Mouse (Mus musculus): ENCODE data around the gene Tkfc. TPM values are rescaled to one million over a fixed set of nuclear protein-coding genes. Genes with fewer than 3 reads are reported as not detected.
"Not testable (repeated sequence)": the region's sequence is repeated elsewhere in the genome, so short reads cannot be mapped to it uniquely, and the experiment has no call there.

The Tkfc gene
- total RNA-seq, 2 experiments from 2014 or later, result 27.7 to 28.6 TPM

GRCm38 (mm10) chr19:10589127-10589857 is 16.2 kb downstream of the Tkfc start:
- DNase-seq (ENCODE audit: low spot score in 2 of 2), result no peak

DNA sequence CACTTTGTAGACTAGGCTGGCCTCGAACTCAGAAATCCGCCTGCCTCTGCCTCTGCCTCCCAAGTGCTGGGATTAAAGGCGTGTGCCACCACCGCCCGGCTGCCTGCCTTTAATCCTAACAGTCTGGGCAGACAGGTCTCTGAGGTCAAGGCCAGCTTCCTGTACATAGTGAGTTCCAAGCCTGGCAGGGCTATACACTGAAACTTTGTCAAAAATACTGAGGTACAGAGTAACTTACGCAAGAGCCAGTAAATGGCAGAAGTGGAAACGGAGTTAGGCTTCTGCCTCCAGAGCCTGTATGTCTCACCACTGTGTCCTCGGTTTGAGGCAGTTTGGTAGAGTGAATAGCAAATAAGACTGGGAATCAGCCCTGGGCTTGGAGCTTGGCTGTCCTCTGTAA is 18.2 kb downstream of the Tkfc start:
- DNase-seq (ENCODE audit: low spot score in 2 of 2), result no peak

GRCm38 (mm10) chr19:10585112-10585511 is 20.3 kb downstream of the Tkfc start:
- no peak for DNase-seq (ENCODE audit: low spot score in 2 of 2)

GRCm38 (mm10) chr19:10583550-10584146 is 21.8 kb downstream of the Tkfc start:
- peak; percentile 19 to 34 for DNase-seq (ENCODE audit: low spot score in 2 of 2)

DNA sequence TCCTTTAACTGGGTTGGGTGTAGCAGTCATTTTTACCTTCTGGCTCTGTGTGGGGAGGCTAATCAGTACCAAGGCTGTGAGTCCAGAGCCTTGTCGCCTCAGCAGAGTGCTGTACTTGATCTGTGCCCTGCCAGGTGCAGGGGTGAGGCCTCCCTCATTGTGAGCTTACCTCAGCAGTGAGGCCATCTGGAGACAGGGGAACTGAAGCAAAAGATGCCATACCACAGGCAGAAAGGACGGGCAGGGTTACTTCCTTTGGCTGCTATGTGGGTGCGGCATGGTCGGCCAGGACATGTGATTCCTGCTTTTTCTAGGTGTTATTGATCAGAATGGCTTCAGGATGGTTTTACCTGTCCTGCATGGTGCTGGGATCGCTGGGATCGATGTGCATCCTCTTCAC is 23.5 kb downstream of the Tkfc start:
- DNase-seq (ENCODE audit: low spot score in 2 of 2), result no peak

DNA sequence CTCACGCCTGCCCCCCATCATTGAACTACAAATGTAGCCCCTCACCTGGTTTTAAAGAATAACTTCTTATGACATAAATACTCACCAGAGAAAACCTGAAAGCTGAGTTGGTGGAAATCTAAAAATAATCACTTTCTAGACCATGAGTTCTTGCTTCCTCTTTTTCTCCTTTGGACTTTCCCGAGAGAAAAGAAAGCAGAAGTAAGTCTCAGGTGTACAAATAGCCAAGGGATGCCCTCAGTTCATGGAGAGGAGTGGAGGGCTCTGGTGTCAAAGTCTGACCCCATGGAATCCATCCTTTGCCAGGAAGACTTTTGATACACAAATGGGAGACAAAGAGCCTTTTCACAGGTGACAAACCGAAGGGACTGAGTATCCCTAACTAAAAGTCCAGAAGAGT is 24.7 kb downstream of the Tkfc start:
- no peak for DNase-seq (ENCODE audit: low spot score in 2 of 2)

GRCm38 (mm10) chr19:10580102-10580501 is 25.4 kb downstream of the Tkfc start:
- no peak for DNase-seq (ENCODE audit: low spot score in 2 of 2)

GRCm38 (mm10) chr19:10576690-10577561 is 28.5 kb downstream of the Tkfc start, which contains the start of the genes Cyb561a3 and Tmem138:
Gene Cyb561a3 (plus strand): TSS chr19:10577172.
Gene Tmem138 (minus strand): TSS chr19:10577362.
- DNase-seq (ENCODE audit: low spot score in 2 of 2), result peak; percentile 91 to 94

DNA sequence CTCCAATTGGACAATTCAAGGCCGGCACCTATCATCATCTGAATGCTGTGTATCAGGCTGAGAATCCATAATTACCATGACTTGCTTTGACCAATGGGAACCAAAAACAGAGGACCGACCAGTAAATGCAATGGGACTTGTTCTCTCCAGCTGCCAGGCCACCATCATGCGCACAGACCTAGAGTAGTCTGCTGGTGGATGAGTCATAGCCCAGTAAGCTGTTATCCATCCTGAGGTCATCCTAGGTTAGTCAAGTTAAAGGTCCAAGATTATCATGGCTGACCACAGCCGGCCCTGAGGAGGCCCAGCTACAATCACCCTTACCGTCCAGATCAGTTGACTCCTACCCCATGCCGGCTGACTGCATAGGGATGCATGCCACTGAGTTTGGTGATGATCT is 35.8 kb downstream of the Tkfc start:
- no peak for DNase-seq (ENCODE audit: low spot score in 2 of 2)

- no peak for DNase-seq (ENCODE audit: low spot score in 2 of 2)
These were observed 40.2 kb downstream of the Tkfc start for GRCm38 (mm10) chr19:10565217-10565616.

DNA sequence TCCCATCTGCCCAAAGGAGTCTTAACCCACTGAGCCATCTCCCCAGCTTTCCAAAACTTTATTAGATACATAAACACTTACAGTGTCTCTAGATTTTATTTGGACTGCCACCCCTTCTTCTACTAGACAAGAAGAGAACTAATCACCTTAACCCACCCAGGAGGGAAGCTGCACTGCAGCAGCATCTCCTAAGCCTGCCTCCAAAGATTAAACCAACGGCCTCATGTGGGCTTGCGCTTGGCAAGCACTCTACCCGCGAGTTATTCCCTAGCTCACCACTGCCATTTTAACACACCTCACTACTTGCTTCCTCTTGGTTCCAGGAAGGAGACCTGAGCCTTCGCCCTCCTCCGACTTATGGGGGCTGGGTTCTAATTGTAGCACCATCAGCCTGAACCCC is 41.2 kb downstream of the Tkfc start:
- DNase-seq (ENCODE audit: low spot score in 2 of 2), result no peak

DNA sequence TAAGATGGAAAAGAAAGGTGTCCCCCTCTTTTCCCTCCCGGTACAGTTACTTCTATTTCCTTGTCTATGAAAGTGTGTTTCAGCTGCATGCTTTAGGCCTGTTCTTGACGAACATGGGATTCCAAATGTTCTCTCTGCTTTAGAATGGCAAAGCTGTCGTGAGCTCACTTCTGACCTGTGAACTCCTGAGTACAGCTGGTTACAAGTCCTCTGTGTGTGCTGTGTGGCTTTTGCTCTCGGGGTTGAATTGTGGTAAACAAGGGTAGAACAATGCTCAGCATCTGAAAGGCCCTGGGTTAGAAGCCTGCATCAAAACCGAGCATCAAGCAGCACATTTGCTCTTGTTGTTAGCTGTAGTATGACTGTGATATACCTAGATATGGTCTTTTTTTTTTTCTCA is 43.1 kb downstream of the Tkfc start:
- DNase-seq (ENCODE audit: low spot score in 2 of 2), result no peak

GRCm38 (mm10) chr19:10561558-10562314 is 43.7 kb downstream of the Tkfc start:
- no peak for DNase-seq (ENCODE audit: low spot score in 2 of 2)

DNA sequence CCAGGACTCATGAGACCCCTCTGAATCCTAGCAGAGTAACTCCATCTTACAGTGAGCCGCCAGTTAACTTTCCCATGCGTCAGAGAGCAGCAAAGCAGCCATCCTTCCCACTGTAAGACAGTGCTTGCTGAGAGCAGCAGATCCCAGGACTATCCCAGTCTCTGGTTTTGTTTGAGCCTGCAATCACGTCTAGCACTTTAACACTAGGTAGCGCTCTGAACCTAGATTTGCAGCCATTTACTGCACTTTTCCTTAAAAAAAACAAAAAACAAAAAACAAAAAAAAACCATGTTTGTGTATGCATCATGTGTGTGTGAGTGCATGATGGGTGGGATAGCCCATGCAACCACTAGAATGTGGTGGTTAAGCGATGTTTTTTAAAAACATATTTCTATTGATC is 45.3 kb downstream of the Tkfc start:
- no peak for DNase-seq (ENCODE audit: low spot score in 2 of 2)

- DNase-seq (ENCODE audit: low spot score in 2 of 2), result not testable (repeated sequence)
These were observed 47.5 kb downstream of the Tkfc start for GRCm38 (mm10) chr19:10557837-10558375.

DNA sequence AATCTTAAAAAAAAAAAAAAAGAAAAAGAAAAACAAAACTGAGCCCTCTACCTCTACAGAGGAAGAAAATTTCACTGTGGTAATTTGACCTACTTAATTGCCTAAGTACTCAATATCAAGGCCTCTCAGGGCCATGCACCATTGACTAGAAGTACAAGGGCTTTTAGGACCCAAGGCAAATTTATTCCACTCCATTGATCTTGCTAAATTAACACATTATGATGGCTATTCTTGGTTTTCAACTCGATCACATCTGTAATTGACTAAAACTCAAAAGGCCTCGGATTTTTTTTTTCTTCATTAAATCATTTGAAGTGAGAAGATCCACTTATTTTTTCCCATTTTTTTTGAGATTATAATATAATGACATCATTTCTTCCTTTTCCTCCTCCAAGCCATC is 48.0 kb downstream of the Tkfc start:
- DNase-seq (ENCODE audit: low spot score in 2 of 2), result no peak

- DNase-seq (ENCODE audit: low spot score in 2 of 2), result no peak
These were observed 48.5 kb downstream of the Tkfc start for GRCm38 (mm10) chr19:10557001-10557400.

GRCm38 (mm10) chr19:10555624-10556510 is 49.6 kb downstream of the Tkfc start, which contains the start of gene Tmem216:
Gene Tmem216 (minus strand): TSS chr19:10556238.
- peak; percentile 76 to 84 for DNase-seq (ENCODE audit: low spot score in 2 of 2)

DNA sequence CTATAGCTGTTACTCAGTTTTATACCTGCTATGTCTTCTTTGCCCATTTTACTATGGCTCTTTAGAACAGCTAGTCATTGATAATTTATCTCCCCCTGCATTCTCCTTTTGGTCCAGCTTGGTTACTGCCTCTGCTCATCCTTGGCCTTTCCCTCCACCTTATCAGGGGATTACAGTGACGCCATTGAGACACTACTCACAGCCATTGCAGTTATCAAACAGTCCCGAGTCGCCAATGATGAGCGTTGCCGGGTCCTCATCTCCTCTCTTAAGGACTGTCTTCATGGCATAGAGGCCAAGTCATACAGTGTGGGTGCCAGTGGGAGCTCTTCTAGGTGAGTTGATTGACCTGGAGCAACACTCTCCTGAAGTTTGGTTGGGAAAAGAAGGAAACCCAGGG is 66.0 kb downstream of the Tkfc start:
- no peak for DNase-seq (ENCODE audit: low spot score in 2 of 2)
